Comparison of ENCODE assay signal across 8 mouse cellular contexts in the genomic region with DNA sequence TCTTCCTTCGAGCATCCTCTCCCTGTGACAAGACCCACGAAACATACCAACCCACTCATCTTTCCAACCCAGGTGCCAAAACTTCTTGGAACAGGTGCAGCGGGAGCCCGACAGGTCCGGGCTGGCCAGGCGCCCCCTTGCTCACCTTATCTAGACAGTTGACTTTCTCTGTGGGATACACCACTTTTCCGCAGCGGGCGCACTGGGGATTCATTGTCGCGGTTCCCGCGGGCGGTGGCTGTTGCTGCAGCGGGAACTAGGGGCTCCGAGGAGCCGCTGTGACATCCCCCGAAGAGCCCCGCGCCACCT. TPM values are rescaled to one million over a fixed set of nuclear protein-coding genes. Genes with fewer than 3 reads are reported as not detected.
DNase-seq lines count a peak whose midpoint lies in the region; ATAC-seq and TF ChIP-seq lines count a peak whose summit lies in the region.
"Had no signal": no experiment of that assay in that cellular context is flagged by ENCODE, and none has a peak within 500 bp of the region (broad histone marks: within the 10 kb centered on the region; RNA-seq: fewer than 3 reads in every experiment).

No protein-coding gene starts in this region.

- under 1% methylated on average over 20 of the region's 20 CpGs for WGBS in embryonic facial prominence, embryonic 10.5 days
- WGBS in heart, postnatal 0 days: 0% methylated on average over 20 of the region's 20 CpGs
- under 1% methylated on average over 20 of the region's 20 CpGs for WGBS in midbrain, embryonic 11.5 days

- no peak for ATAC-seq in heart, postnatal 0 days (ENCODE audit: insufficient read depth, low read depth)
- no peak; the same call in 1 of the 2 replicates for ATAC-seq in midbrain, embryonic 11.5 days (ENCODE audit: low FRiP score)

- peak overlapping the region; percentile 76 for H3K4me3 ChIP-seq in embryonic facial prominence, embryonic 10.5 days
- H3K4me3 ChIP-seq in heart, postnatal 0 days (ENCODE audit: low read depth, low read length): peak overlapping the region; percentile 53
- peak overlapping the region; percentile 61 for H3K4me3 ChIP-seq in midbrain, embryonic 11.5 days (ENCODE audit: low read depth, low read length)

- no peaks in the 10 kb centered on the region for H3K9me3 ChIP-seq in embryonic facial prominence, embryonic 10.5 days
- no peaks in the 10 kb centered on the region for H3K9me3 ChIP-seq in heart, postnatal 0 days (replicated peaks; ENCODE audit: control insufficient read depth, low read length)
- no peaks in the 10 kb centered on the region for H3K9me3 ChIP-seq in midbrain, embryonic 11.5 days (ENCODE audit: control insufficient read depth, low read length)

- peak overlapping the region; percentile 85 for H3K4me2 ChIP-seq in heart, postnatal 0 days (ENCODE audit: low read depth, low read length)
- peak overlapping the region; percentile 96 for H3K4me2 ChIP-seq in midbrain, embryonic 11.5 days

- H3K27ac ChIP-seq in embryonic facial prominence, embryonic 10.5 days (replicated peaks): peak overlapping the region; percentile 85
- H3K27ac ChIP-seq in heart, postnatal 0 days (ENCODE audit: low read depth): no peak overlapping the region
- H3K27ac ChIP-seq in midbrain, embryonic 11.5 days (ENCODE audit: low read depth, low read length): no peak overlapping the region
- H3K27ac ChIP-seq: macrophage had no signal

- H3K27me3 ChIP-seq in embryonic facial prominence, embryonic 10.5 days (replicated peaks; ENCODE audit: low read depth, poor library complexity, severe bottlenecking): peaks cover 64% of the 10 kb centered on the region
- H3K27me3 ChIP-seq in heart, postnatal 0 days (ENCODE audit: control insufficient read depth, insufficient read depth, low read length): peaks cover 28% of the 10 kb centered on the region; the same call in 1 of the 2 replicates
- H3K27me3 ChIP-seq in midbrain, embryonic 11.5 days (ENCODE audit: control insufficient read depth, insufficient read depth, low read length): peaks cover 58% of the 10 kb centered on the region

- peak overlapping the region; percentile 30 for H3K9ac ChIP-seq in heart, postnatal 0 days (replicated peaks; ENCODE audit: low read depth, low read length)
- peak overlapping the region; percentile 64 for H3K9ac ChIP-seq in midbrain, embryonic 11.5 days (ENCODE audit: low read length)

- TF ChIP-seq EP300 in heart, postnatal 0 days (IDR thresholded peaks at IDR 0.05; ENCODE audit: low read depth): no peak

- peaks cover 29% of the 10 kb centered on the region for H3K4me1 ChIP-seq in embryonic facial prominence, embryonic 10.5 days
- peaks cover 8% of the 10 kb centered on the region; the same call in 1 of the 2 replicates for H3K4me1 ChIP-seq in heart, postnatal 0 days (ENCODE audit: control insufficient read depth, insufficient read depth)
- peaks cover 24% of the 10 kb centered on the region for H3K4me1 ChIP-seq in midbrain, embryonic 11.5 days (ENCODE audit: control insufficient read depth, insufficient read depth, low read length)

- H3K36me3 ChIP-seq in embryonic facial prominence, embryonic 10.5 days (replicated peaks): no peaks in the 10 kb centered on the region
- H3K36me3 ChIP-seq in heart, postnatal 0 days (replicated peaks; ENCODE audit: control insufficient read depth, insufficient read depth, low read length): no peaks in the 10 kb centered on the region
- H3K36me3 ChIP-seq in midbrain, embryonic 11.5 days (ENCODE audit: control insufficient read depth, insufficient read depth, low read length): no peaks in the 10 kb centered on the region

- DNase-seq in layer of hippocampus, adult 9-11 months: peak; percentile 19
- no peak for DNase-seq in layer of hippocampus, postnatal 36 days
- DNase-seq in embryonic facial prominence, embryonic 10.5 days (ENCODE audit: low spot score): no peak
- no peak for DNase-seq in heart, postnatal 0 days (ENCODE audit: low spot score)
- no peak for DNase-seq in midbrain, embryonic 11.5 days (ENCODE audit: low spot score, missing footprints)
- DNase-seq in gastrocnemius, postnatal 25 days: no peak
- DNase-seq in layer of hippocampus, adult 18-20 months (ENCODE audit: low spot score in 2 of 2): no peak

- no peak for TF ChIP-seq CTCF in heart, postnatal 0 days (IDR thresholded peaks at IDR 0.05; ENCODE audit: low read depth)

RNA-seq across cellular contexts. Expression of a gene that starts 0.7 kb away (rescaled TPM):
- total RNA-seq in layer of hippocampus, postnatal 36 days (2021): 100 to 1,000 TPM; 129 to 165 TPM
- polyA plus RNA-seq in embryonic facial prominence, embryonic 10.5 days (2016; fragmentation: Nextera tagmentation; extraction: Ambion mirVana): 6.6 and 6.7 TPM in 2 replicates
- 184 and 201 TPM in 2 replicates for total RNA-seq in heart, postnatal 0 days (2014; rRNA removed; ENCODE audit: low replicate concordance)
- 292 and 296 TPM in 2 replicates for polyA plus RNA-seq in heart, postnatal 0 days (2015; fragmentation: Nextera tagmentation; extraction: Ambion mirVana)
- 2.7 and 2.8 TPM in 2 replicates for polyA plus RNA-seq in midbrain, embryonic 11.5 days (2014; fragmentation: Nextera tagmentation; extraction: Ambion mirVana)
- total RNA-seq in gastrocnemius, postnatal 25 days (2021): under 1 TPM; 0.91 to 0.95 TPM
- 100 to 1,000 TPM; 129 to 143 TPM for total RNA-seq in layer of hippocampus, adult 18-20 months (2021)
- polyA plus RNA-seq: macrophage had no signal

Comparison
In these comparisons a context has a peak if more than half of its experiments do, and no peak if none do; other contexts are left out.
1. RNA of a gene that starts 0.7 kb away (total RNA-seq): 184 to 201 TPM in heart, postnatal 0 days, 129 to 165 TPM in layer of hippocampus, postnatal 36 days and 129 to 143 TPM in layer of hippocampus, adult 18-20 months; 0.91 to 0.95 TPM in gastrocnemius, postnatal 25 days; every median in the first group is over 10 times any median in the second.
2. Peak in every context shown above with its lines, with median percentiles within 50 percentile points of each other: H3K4me3 ChIP-seq.